Mouse (Mus musculus) ES-Bruce4 (cell line): ENCODE measurements at regions not wholly inside any gene's neighbourhood (a gene's known extent, or its start where the extent isn't known, plus 50 kb on each side); places are given as distances from the start of the nearest gene placed in this dataset.

Experiments
- CTCF ChIP-seq: IDR thresholded peaks from one replicate; pipeline ENCODE4 v1.8.1; 2011; ENCODE audit warnings: low read depth, low read length
- POLR2A ChIP-seq: IDR thresholded peaks from one replicate; pipeline ENCODE4 v1.8.1; 2011; ENCODE audit warnings: low read length; ENCODE audit not compliant: insufficient read depth

DNA sequence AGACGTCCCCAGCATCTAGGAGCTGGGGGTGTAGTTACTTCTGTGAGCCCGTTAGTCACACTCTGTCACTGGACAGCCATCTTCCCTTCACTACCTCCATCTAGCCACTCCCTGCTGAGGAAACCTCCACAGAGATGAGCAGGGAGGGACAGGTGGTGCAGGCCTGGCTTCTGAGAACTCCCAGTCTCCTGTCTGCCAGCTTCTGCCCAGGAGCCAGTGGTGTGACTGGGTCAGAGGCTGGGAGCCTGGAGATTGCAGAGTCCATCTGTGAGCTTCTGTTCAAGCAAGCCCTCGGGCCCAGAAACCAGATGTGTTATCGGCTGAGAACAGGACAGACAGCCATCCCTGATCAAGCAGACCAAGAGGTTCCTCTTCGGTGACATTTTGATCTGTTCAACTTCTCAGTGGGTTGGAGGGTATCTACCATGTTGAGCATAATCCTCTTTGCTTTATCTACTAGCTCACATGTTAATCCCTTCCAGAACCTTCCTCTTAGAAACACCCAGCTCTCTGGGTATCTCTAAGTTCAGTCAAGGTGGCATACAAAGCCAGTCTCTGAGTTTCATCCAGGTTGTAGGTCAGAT, 100.3 kb upstream of the Tle3 start:
- no peak for TF ChIP-seq POLR2A
- TF ChIP-seq CTCF, result no peak
